Mouse (Mus musculus): ENCODE results near the gene Olfr521.

DNA sequence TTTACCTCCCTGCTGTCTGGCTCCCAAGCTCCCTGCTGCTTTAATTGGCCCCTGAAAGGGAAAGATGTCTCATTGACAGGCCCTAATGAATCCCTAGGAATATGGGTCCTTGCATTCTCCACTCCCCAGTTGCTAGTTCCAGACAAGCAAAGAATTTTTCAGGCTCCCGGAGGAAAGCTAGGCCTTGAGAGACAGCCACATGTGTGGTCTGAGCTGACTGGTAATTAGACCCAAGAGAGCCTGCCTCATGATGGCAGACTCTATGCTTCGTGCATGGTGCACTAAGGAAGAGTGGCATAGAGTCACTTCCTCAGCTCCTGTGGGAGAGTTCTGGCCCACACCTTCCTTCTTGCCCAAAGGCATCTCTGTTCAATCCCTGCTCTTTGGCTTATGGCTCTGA is 24.6 kb downstream of the Olfr521 start:
- TF ChIP-seq POLR2A (IDR thresholded peaks at IDR 0.05; ENCODE audit: insufficient read depth, low read length), result no peak
- TF ChIP-seq CTCF (IDR thresholded peaks at IDR 0.05; ENCODE audit: low read depth, low read length), result no peak
- TF ChIP-seq EP300 (IDR thresholded peaks at IDR 0.05; ENCODE audit: insufficient read depth, low read depth, low read length), result no peak

Measured in ES-Bruce4 (cell line).